Mouse (Mus musculus) layer of hippocampus, adult 11-12 months (tissue): ENCODE measurements at regions not wholly inside any gene's neighbourhood (a gene's known extent, or its start where the extent isn't known, plus 50 kb on each side); places are given as distances from the start of the nearest gene placed in this dataset.

Experiments used
- DNase-seq: peaks from one replicate; pipeline ENCODE4 v3.0.0; 2022; ENCODE audit warnings: low spot score

DNA sequence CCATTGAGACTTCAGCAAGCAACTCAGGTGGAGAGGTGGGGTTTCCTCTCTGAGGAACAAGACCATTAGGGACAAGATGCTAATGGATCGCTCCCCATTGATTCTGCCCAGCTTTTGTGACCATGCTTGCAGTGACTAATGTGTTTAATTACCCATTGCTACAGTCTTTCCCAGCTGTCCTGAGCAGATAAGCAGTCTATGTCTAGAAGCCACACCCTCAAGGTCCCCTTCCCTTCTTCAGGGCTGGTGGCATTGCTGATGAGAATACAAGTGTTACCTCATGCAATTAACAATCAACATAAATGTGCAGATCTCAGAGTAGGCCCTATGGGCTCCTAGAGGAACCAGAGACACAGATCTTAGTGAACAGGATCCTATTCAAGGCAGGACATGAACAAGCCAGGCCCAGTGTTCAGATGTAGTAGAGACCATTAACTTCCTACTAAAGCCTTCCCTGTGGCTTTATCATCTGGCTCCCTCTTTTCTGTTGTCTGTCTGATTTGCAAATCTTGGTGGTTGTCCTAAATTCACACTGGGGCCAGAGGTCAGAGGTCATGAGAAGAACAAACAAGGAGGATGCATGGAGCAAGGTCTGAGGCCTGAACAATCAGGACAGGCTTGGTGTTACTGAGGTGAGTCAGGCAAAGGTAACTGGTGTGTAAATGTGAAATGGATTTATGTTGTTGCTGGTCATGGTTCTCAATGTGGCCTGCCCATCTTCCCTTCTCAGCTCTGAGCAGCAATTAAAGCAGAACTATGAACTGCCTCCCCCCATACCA, 56.8 kb downstream of the Odc1 start:
- DNase-seq = no peak

DNA sequence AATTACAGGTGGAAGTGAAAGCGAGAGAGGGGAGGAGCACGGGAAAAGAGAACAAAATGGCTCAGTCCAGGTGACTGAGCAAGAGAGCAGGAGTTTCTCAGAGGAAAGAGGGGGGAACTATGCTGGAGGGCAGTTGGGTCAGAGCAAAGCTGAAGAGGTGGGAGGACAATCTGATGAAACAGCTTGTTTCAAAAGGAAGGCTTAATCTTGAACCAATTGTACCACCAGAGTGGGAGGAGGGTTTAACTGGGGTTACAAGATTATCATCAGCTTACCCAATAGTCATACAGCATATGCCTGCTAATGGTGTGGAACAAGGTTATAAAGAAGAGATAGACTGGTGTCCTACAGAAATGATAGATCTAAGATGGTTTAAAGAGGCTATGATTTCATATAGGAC, 59.0 kb downstream of the Odc1 start:
- no peak for DNase-seq

DNA sequence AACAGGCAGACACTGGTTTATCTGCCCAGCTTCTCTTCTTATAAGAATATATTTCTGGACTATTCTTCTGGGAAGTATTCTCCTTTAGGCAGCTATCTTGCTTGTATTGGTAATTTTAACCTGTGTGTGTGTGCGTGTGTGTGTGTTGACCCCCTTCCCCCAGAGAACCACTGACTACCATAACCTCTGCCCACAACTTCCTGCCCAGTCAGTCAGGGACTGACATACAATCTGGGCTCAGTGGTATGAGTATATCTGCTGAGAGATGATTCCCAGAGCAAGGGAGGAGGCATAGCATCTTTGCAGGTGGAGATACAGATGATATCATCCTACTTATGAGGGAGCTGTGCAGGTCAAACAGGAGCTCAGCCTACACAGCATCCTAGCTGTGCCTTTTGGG, 65.8 kb downstream of the Odc1 start:
- DNase-seq = no peak

DNA sequence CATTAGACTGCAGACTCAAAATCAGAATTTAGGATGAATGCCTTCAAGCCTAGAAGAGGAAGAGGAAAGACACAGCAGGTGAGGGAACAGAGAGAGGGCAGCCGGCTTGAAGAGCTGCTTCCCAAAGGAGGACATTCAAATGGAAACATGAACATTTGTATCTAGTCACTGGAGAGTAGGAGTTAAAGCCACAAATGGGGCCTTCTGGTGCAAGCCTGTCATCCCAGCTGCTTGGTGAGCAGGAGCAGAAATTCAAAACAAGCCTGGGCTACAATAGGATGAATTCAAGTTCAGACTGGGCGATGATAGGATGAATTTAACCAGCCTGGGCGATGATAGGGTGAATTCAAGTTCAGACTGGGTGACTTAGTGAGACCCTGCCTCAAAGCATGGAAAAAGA, 67.4 kb downstream of the Odc1 start:
- peak; percentile 62 for DNase-seq

DNA sequence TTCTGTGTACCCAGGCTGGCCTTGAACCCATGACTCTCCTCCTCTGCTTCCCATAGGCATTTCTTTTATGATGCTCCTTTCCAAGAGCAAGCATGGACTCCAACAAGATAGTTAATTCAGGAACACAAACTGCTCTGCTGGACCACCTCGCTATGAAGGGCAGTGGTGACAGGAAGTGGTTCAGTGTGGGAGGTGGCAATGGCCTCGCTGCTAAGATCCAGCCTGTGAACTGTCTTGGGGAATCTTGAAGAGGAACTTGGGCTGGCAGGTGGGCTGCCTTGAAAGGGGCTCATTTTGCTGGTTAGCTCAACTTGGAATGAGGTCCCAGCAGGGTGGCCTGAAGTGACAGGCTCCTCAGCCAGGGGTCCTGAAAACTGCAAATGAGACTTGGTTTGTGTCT, 72.4 kb upstream of the Hpcal1 start:
- no peak for DNase-seq

DNA sequence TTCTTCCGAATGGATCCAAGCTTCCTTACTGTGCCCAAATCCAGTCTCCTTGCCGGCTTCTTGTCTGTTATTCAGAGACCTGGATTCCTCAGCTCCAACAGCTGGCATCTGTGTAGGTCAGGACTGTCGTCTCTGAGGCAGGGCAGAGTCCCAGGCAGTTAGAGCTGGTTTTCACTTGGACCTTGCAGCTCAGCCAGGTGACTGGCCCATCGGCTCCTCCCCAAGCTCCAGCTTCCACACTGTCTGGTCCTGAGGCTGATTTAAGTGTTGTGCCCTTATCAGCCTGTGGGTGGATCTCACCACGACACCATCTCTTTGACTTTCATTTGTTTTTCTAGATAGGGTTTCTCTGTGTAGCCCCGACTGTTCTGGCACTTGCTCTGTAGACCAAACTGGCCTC, 70.4 kb upstream of the Hpcal1 start:
- no peak for DNase-seq

DNA sequence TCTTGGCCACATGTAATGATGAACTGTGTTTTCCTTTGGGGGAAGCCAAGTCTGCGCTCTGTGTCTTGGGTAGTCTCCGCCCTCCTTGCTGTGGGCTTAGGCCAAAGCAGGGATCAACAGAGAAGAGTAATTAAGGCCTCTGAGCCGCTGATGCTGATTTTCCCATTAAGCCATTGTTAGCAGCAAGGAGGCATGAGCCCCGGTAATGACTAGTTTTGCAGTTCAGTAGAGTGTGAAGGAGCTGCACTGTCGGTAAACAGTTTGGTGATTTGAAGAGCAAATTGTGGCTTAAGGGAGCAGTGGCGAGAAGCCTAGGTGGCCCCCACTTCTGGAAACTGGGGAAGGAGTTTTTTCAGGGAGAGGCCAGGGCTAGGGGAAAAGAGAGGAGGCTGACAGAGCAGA, 69.2 kb upstream of the Hpcal1 start:
- DNase-seq = no peak

DNA sequence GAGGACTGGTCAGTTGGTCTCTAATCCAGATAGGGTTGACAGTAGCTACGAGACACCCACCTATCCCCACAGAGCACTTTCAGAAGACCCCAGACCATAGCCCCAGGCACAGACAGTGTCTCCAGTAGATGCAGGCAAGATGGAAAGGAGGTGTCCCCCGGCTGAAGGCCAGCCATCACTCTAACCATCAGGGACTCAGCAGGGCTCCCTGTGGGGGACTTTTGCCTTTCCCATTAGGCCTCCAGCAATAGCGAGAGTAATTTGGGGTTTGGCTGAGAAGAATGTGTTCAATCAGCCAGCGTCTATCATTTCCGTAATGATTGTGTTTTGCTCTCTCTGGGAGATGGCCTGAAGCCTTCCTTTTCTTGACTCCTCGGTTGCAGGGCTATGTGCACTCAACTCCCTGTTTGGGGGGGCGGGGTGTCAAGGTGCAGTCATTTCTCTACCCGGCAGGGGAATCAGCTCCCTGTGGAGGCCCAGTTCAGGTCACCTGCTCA, 68.1 kb upstream of the Hpcal1 start:
- DNase-seq = no peak

DNA sequence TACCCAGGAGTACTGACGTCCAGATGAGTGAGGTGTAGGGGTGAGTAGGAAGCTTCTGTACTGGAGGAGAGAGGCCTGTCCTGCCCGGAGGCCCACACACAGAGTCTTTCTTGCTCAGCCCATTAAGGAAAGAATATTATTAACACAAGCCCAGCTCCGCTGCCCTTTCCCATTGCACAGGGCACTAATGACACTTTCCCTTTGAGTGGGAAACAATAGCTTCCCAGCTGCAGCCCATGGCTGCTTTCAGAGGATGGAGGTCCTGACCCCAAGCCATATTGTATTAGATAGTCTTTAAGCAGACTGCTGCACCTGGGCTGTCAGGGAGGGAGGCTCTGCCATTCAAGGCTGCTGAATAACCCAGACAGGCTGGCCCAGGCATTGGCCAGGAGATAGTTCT, 64.6 kb upstream of the Hpcal1 start:
- DNase-seq = no peak

DNA sequence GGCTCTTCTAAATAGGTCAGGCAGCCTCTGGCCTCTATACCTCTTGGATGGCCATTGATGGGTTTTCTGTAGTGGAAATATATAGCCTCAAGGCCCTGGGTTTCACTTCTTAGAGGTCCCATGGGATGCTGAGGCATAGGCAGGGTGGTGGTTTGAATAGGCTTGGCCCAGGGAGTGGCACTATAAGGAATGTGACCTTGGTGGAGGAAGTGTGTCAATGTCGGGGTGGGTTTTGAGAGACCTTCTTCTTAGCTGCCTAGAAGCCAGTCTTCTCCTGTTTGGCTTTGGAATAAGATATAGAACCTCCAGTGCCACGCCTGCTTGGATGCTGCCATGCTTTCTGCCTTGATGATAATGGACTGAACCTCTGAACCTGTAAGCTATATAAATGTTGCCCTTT, 59.5 kb upstream of the Hpcal1 start:
- no peak for DNase-seq

DNA sequence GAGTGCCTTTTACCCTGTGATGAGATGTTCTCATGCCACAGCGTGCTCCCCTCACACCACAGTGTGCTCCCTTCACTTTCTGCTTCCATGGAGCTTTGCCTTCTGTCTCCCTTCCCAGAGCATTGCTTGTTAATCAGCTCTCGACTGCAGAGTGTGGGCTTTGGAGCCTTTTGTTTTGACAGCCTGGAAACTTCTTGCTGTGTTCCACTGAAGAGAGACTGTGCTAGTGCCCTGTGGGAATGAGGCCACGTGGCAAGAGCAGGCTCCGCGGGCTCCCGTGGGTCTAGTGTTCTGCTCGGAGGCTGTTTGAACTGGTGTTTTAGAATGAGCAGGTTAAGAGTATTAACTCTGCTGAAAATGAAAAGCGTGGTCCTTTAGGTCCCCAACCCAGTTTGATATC, 54.5 kb upstream of the Hpcal1 start:
- peak; percentile 9 for DNase-seq

DNA sequence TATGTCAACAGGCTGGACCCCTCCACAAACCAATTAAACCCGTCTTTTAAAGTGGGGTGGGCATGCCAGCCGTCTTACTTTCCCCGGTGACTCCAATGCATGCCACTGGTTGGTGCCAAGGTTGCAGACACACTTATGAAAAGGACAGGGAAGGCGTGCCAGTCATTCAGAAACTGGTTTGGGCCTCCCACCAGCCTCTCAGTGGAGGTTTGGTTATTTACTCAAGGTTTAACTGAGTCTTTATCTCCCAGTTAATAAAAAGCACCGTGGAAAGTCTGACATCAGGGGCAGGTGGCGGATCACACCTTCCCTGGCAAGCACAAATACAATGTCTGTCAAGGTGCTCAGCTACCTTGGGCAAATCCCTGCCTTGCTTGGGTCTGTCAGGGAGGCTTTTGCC, 54.1 kb upstream of the Hpcal1 start:
- no peak for DNase-seq
